In genomic region chr6:128437731-128438316, GRCm38 (mm10) we compare ENCODE assay signal across 8 mouse cellular contexts. TPM values are rescaled to one million over a fixed set of nuclear protein-coding genes. Genes with fewer than 3 reads are reported as not detected.
DNase-seq lines count a peak whose midpoint lies in the region; ATAC-seq and TF ChIP-seq lines count a peak whose summit lies in the region.

No protein-coding gene starts in this region.

- no peaks in the 10 kb centered on the region for H3K27me3 ChIP-seq in heart, embryonic 10.5 days (ENCODE audit: insufficient read depth, poor library complexity, severe bottlenecking)
- no peaks in the 10 kb centered on the region for H3K27me3 ChIP-seq in kidney, embryonic 14.5 days (ENCODE audit: control insufficient read depth, insufficient read depth, low read length)
- no peaks in the 10 kb centered on the region for H3K27me3 ChIP-seq in lung, embryonic 14.5 days (ENCODE audit: insufficient read depth, low read length)

- peak; percentile 68 for ATAC-seq in kidney, embryonic 14.5 days (ENCODE audit: low FRiP score, low TSS enrichment)
- peak; percentile 77 for ATAC-seq in lung, embryonic 14.5 days (ENCODE audit: insufficient read depth)
- ATAC-seq in neutrophil, adult 5-6 weeks (ENCODE audit: extremely low read depth, insufficient number of reproducible peaks, low FRiP score, poor library complexity, severe bottlenecking) = 0 out of 2 replicates have a peak, but pooled peaks have one; percentile 23

- peaks cover 28% of the 10 kb centered on the region for H3K4me1 ChIP-seq in heart, embryonic 10.5 days
- H3K4me1 ChIP-seq in kidney, embryonic 14.5 days (ENCODE audit: control insufficient read depth, insufficient read depth, low read length) = peaks cover 16% of the 10 kb centered on the region
- no peaks in the 10 kb centered on the region; the same call in 1 of the 2 replicates for H3K4me1 ChIP-seq in lung, embryonic 14.5 days (ENCODE audit: insufficient read depth)

- H3K4me2 ChIP-seq in kidney, embryonic 14.5 days (replicated peaks; ENCODE audit: low read depth, low read length) = peak overlapping the region; percentile 57
- peak overlapping the region; percentile 66 for H3K4me2 ChIP-seq in lung, embryonic 14.5 days

- H3K36me3 ChIP-seq in heart, embryonic 10.5 days = peaks cover 39% of the 10 kb centered on the region
- H3K36me3 ChIP-seq in kidney, embryonic 14.5 days (ENCODE audit: control insufficient read depth, insufficient read depth, low read length) = peaks cover 38% of the 10 kb centered on the region
- H3K36me3 ChIP-seq in lung, embryonic 14.5 days (ENCODE audit: insufficient read depth) = peaks cover 38% of the 10 kb centered on the region

- peak overlapping the region; percentile 98 for H3K4me3 ChIP-seq in heart, embryonic 10.5 days
- H3K4me3 ChIP-seq in kidney, embryonic 14.5 days (ENCODE audit: low read length) = peak overlapping the region; percentile 82
- peak overlapping the region; percentile 98 for H3K4me3 ChIP-seq in lung, embryonic 14.5 days (ENCODE audit: low read depth, low read length)

- TF ChIP-seq CTCF in lung, embryonic 14.5 days (IDR thresholded peaks at IDR 0.05; ENCODE audit: low read depth) = no peak

- whole genome bisulfite sequencing in heart, embryonic 10.5 days = under 1% methylated on average over 52 of the region's 52 CpGs
- WGBS in kidney, embryonic 14.5 days = 0% methylated on average over 52 of the region's 52 CpGs
- under 1% methylated on average over 52 of the region's 52 CpGs for WGBS in lung, embryonic 14.5 days

- peak overlapping the region; percentile 99 for H3K27ac ChIP-seq in heart, embryonic 10.5 days
- H3K27ac ChIP-seq in kidney, embryonic 14.5 days (ENCODE audit: low read depth, low read length) = peak overlapping the region; percentile 93
- H3K27ac ChIP-seq in lung, embryonic 14.5 days (ENCODE audit: low read depth) = peak overlapping the region; percentile 97

- DNase-seq in A20 (ENCODE audit: low read depth, low spot score) = peak; percentile 82
- DNase-seq in adrenal gland, adult 8-10 months = peak; percentile 63
- DNase-seq in embryo, embryonic 9.5 days (ENCODE audit: extremely low spot score) = peak; percentile 79
- DNase-seq in heart, embryonic 10.5 days (ENCODE audit: low spot score) = peak; percentile 91
- peak; percentile 75 for DNase-seq in lung, embryonic 14.5 days
- peak; percentile 75 for DNase-seq in testis, postnatal 14 days (ENCODE audit: low spot score)

- H3K9ac ChIP-seq in kidney, embryonic 14.5 days (ENCODE audit: low read depth, low read length) = peak overlapping the region; percentile 92
- peak overlapping the region; percentile 94 for H3K9ac ChIP-seq in lung, embryonic 14.5 days

- no peaks in the 10 kb centered on the region for H3K9me3 ChIP-seq in heart, embryonic 10.5 days
- no peaks in the 10 kb centered on the region for H3K9me3 ChIP-seq in kidney, embryonic 14.5 days (ENCODE audit: control insufficient read depth, low read length)
- H3K9me3 ChIP-seq in lung, embryonic 14.5 days (ENCODE audit: low read depth, low read length) = no peaks in the 10 kb centered on the region

RNA-seq across cellular contexts. Expression of gene Fkbp4, which starts 0.7 kb away (rescaled TPM):
- total RNA-seq in adrenal gland, adult 8-10 months (2022) = 100 to 1,000 TPM; 186 to 394 (median 267) TPM
- polyA plus RNA-seq in heart, embryonic 10.5 days (2016; fragmentation: Nextera tagmentation; extraction: Ambion mirVana) = 362 and 541 TPM in 2 replicates
- polyA plus RNA-seq in kidney, embryonic 14.5 days (2014; fragmentation: Nextera tagmentation; extraction: Ambion mirVana) = 400 and 513 TPM in 2 replicates
- 434 and 450 TPM in 2 replicates for polyA plus RNA-seq in lung, embryonic 14.5 days (2014; fragmentation: Nextera tagmentation; extraction: Ambion mirVana)
- total RNA-seq in neutrophil, adult 5-6 weeks (2017) = 66.1 and 83.2 TPM in 2 replicates

RNA-seq across cellular contexts. Expression of gene Itfg2, which starts 13.1 kb away (rescaled TPM):
- total RNA-seq in adrenal gland, adult 8-10 months (2022) = 10 to 100 TPM; 27.1 to 38.6 (median 34.9) TPM
- polyA plus RNA-seq in heart, embryonic 10.5 days (2016; fragmentation: Nextera tagmentation; extraction: Ambion mirVana) = 36.9 and 37.1 TPM in 2 replicates
- 24.0 and 35.7 TPM in 2 replicates for polyA plus RNA-seq in kidney, embryonic 14.5 days (2014; fragmentation: Nextera tagmentation; extraction: Ambion mirVana)
- polyA plus RNA-seq in lung, embryonic 14.5 days (2014; fragmentation: Nextera tagmentation; extraction: Ambion mirVana) = 32.6 and 41.4 TPM in 2 replicates
- total RNA-seq in neutrophil, adult 5-6 weeks (2017) = 35.7 and 37.1 TPM in 2 replicates

RNA-seq across cellular contexts. Expression of gene Nrip2, which starts 38.7 kb away (rescaled TPM):
- 1 to 10 TPM; 2.5 to 3.0 (median 2.8) TPM for total RNA-seq in adrenal gland, adult 8-10 months (2022)
- 2.1 and 2.4 TPM in 2 replicates for polyA plus RNA-seq in heart, embryonic 10.5 days (2016; fragmentation: Nextera tagmentation; extraction: Ambion mirVana)
- 13.3 and 17.9 TPM in 2 replicates for polyA plus RNA-seq in kidney, embryonic 14.5 days (2014; fragmentation: Nextera tagmentation; extraction: Ambion mirVana)
- polyA plus RNA-seq in lung, embryonic 14.5 days (2014; fragmentation: Nextera tagmentation; extraction: Ambion mirVana) = 3.4 and 4.3 TPM in 2 replicates
- total RNA-seq in neutrophil, adult 5-6 weeks (2017) = 0.12 TPM in 1 of 2 replicates, not detected in the other

Comparison
In these comparisons a context has a peak if more than half of its experiments do, and no peak if none do; other contexts are left out.
1. Peak in every context shown above with its lines: DNase-seq, ATAC-seq, H3K4me3 ChIP-seq and H3K27ac ChIP-seq.
2. ATAC-seq: peak in every context shown above with its lines; median percentile 77 in lung, embryonic 14.5 days; 68 in kidney, embryonic 14.5 days; 23 in neutrophil, adult 5-6 weeks.